In genomic region chr13:52833220-52833619, GRCm38 (mm10) we compare ENCODE assay signal across 11 mouse cellular contexts.
DNase-seq lines count a peak whose midpoint lies in the region; ATAC-seq and TF ChIP-seq lines count a peak whose summit lies in the region.
"Had no signal": no experiment of that assay in that cellular context is flagged by ENCODE, and none has a peak within 500 bp of the region (broad histone marks: within the 10 kb centered on the region; RNA-seq: fewer than 3 reads in every experiment).

No protein-coding gene starts in this region.

- H3K36me3 ChIP-seq in embryonic facial prominence, embryonic 11.5 days (replicated peaks; ENCODE audit: control insufficient read depth, insufficient read depth, low read depth, low read length): no peaks in the 10 kb centered on the region
- peaks cover 26% of the 10 kb centered on the region for H3K36me3 ChIP-seq in embryonic facial prominence, embryonic 10.5 days (replicated peaks)
- H3K36me3 ChIP-seq in midbrain, postnatal 0 days (ENCODE audit: insufficient read depth, low read length): peaks cover 13% of the 10 kb centered on the region; the same call in 1 of the 2 replicates
- peaks cover 19% of the 10 kb centered on the region; the same call in 1 of the 2 replicates for H3K36me3 ChIP-seq in midbrain, embryonic 10.5 days
- peaks cover 16% of the 10 kb centered on the region; the same call in 1 of the 2 replicates for H3K36me3 ChIP-seq in liver, embryonic 12.5 days

- WGBS in embryonic facial prominence, embryonic 11.5 days: 72% methylated on average over 4 of the region's 4 CpGs
- 74% methylated on average over 4 of the region's 4 CpGs for WGBS in embryonic facial prominence, embryonic 10.5 days
- WGBS in midbrain, postnatal 0 days: 76% methylated on average over 4 of the region's 4 CpGs
- 76% methylated on average over 4 of the region's 4 CpGs for WGBS in midbrain, embryonic 10.5 days
- 60% methylated on average over 4 of the region's 4 CpGs for WGBS in liver, embryonic 12.5 days (ENCODE audit: insufficient replicate concordance)

- no peak overlapping the region for H3K4me2 ChIP-seq in embryonic facial prominence, embryonic 11.5 days (ENCODE audit: low read depth, low read length)
- H3K4me2 ChIP-seq in midbrain, postnatal 0 days (ENCODE audit: low read depth, low read length, poor library complexity, severe bottlenecking): no peak overlapping the region
- H3K4me2 ChIP-seq in liver, embryonic 12.5 days: no peak overlapping the region
- H3K4me2 ChIP-seq: hindbrain, embryonic 15.5 days; limb, embryonic 12.5 days; neural tube, embryonic 13.5 days had no signal

- H3K4me1 ChIP-seq in embryonic facial prominence, embryonic 11.5 days (ENCODE audit: control insufficient read depth, insufficient read depth, low read length): no peaks in the 10 kb centered on the region
- peaks cover 21% of the 10 kb centered on the region for H3K4me1 ChIP-seq in embryonic facial prominence, embryonic 10.5 days
- no peaks in the 10 kb centered on the region for H3K4me1 ChIP-seq in midbrain, postnatal 0 days (ENCODE audit: insufficient read depth, low read length)
- H3K4me1 ChIP-seq in midbrain, embryonic 10.5 days: peaks cover 7% of the 10 kb centered on the region; the same call in 1 of the 2 replicates
- peaks cover 62% of the 10 kb centered on the region for H3K4me1 ChIP-seq in liver, embryonic 12.5 days
- H3K4me1 ChIP-seq: hindbrain, embryonic 15.5 days; neural tube, embryonic 13.5 days had no signal

- no peak overlapping the region for H3K27ac ChIP-seq in embryonic facial prominence, embryonic 11.5 days (replicated peaks; ENCODE audit: low read depth, low read length)
- no peak overlapping the region for H3K27ac ChIP-seq in embryonic facial prominence, embryonic 10.5 days (replicated peaks)
- no peak overlapping the region for H3K27ac ChIP-seq in midbrain, postnatal 0 days (ENCODE audit: low read depth, low read length)
- H3K27ac ChIP-seq in midbrain, embryonic 10.5 days (replicated peaks): no peak overlapping the region
- peak overlapping the region; percentile 31; the same call in 1 of the 2 replicates for H3K27ac ChIP-seq in liver, embryonic 12.5 days
- H3K27ac ChIP-seq: hindbrain, embryonic 15.5 days; limb, embryonic 12.5 days; neural tube, embryonic 13.5 days had no signal

- peak; percentile 55 for TF ChIP-seq CTCF in midbrain, postnatal 0 days (IDR thresholded peaks at IDR 0.05)

- H3K9me3 ChIP-seq in embryonic facial prominence, embryonic 11.5 days (replicated peaks; ENCODE audit: control insufficient read depth, low read length): no peaks in the 10 kb centered on the region
- H3K9me3 ChIP-seq in embryonic facial prominence, embryonic 10.5 days: no peaks in the 10 kb centered on the region
- no peaks in the 10 kb centered on the region for H3K9me3 ChIP-seq in midbrain, postnatal 0 days (ENCODE audit: low read length)
- no peaks in the 10 kb centered on the region for H3K9me3 ChIP-seq in midbrain, embryonic 10.5 days (replicated peaks)
- no peaks in the 10 kb centered on the region for H3K9me3 ChIP-seq in liver, embryonic 12.5 days (replicated peaks)
- H3K9me3 ChIP-seq: hindbrain, embryonic 15.5 days; limb, embryonic 12.5 days; neural tube, embryonic 13.5 days had no signal

- ATAC-seq in embryonic facial prominence, embryonic 11.5 days (replicated peaks; ENCODE audit: insufficient number of reproducible peaks, low FRiP score, low TSS enrichment, low read depth): no peak
- no peak for ATAC-seq in midbrain, postnatal 0 days (ENCODE audit: low FRiP score)
- no peak for ATAC-seq in liver, embryonic 12.5 days

- no peaks in the 10 kb centered on the region for H3K27me3 ChIP-seq in embryonic facial prominence, embryonic 11.5 days (ENCODE audit: control insufficient read depth, insufficient read depth, low read length)
- no peaks in the 10 kb centered on the region for H3K27me3 ChIP-seq in embryonic facial prominence, embryonic 10.5 days (replicated peaks; ENCODE audit: low read depth, poor library complexity, severe bottlenecking)
- H3K27me3 ChIP-seq in midbrain, postnatal 0 days (ENCODE audit: insufficient read depth, low read length): no peaks in the 10 kb centered on the region
- no peaks in the 10 kb centered on the region for H3K27me3 ChIP-seq in midbrain, embryonic 10.5 days (ENCODE audit: low read depth, poor library complexity, severe bottlenecking)
- H3K27me3 ChIP-seq in liver, embryonic 12.5 days (replicated peaks): no peaks in the 10 kb centered on the region
- H3K27me3 ChIP-seq: hindbrain, embryonic 15.5 days; limb, embryonic 12.5 days; neural tube, embryonic 13.5 days had no signal

- no peak overlapping the region for H3K4me3 ChIP-seq in embryonic facial prominence, embryonic 11.5 days (ENCODE audit: low read depth, low read length)
- no peak overlapping the region for H3K4me3 ChIP-seq in embryonic facial prominence, embryonic 10.5 days
- no peak overlapping the region for H3K4me3 ChIP-seq in midbrain, postnatal 0 days (ENCODE audit: low read depth, low read length)
- H3K4me3 ChIP-seq in midbrain, embryonic 10.5 days: no peak overlapping the region
- H3K4me3 ChIP-seq in liver, embryonic 12.5 days: no peak overlapping the region
- H3K4me3 ChIP-seq: hindbrain, embryonic 15.5 days; limb, embryonic 12.5 days; neural tube, embryonic 13.5 days had no signal

- peak; percentile 23 for DNase-seq in embryonic facial prominence, embryonic 11.5 days (ENCODE audit: low spot score)
- no peak for DNase-seq in embryonic facial prominence, embryonic 10.5 days (ENCODE audit: low spot score)
- no peak for DNase-seq in midbrain, postnatal 0 days (ENCODE audit: low spot score)
- DNase-seq in midbrain, embryonic 10.5 days (ENCODE audit: low spot score): no peak
- peak; percentile 62 for DNase-seq in thymus, postnatal 14 days
- DNase-seq in ovary, postnatal 36 days (ENCODE audit: low spot score): no peak
- DNase-seq in urinary bladder, adult 18-20 months (ENCODE audit: low spot score in 2 of 2): no peak

- no peak overlapping the region for H3K9ac ChIP-seq in embryonic facial prominence, embryonic 11.5 days (replicated peaks; ENCODE audit: low read length)
- H3K9ac ChIP-seq in midbrain, postnatal 0 days (replicated peaks; ENCODE audit: low read length, poor library complexity, severe bottlenecking): no peak overlapping the region
- H3K9ac ChIP-seq in liver, embryonic 12.5 days: no peak overlapping the region
- H3K9ac ChIP-seq: hindbrain, embryonic 15.5 days; limb, embryonic 12.5 days; neural tube, embryonic 13.5 days had no signal

Comparison
In these comparisons a context has a peak if more than half of its experiments do, and no peak if none do; other contexts are left out.
1. DNase-seq: peak in embryonic facial prominence, embryonic 11.5 days (single experiment) and thymus, postnatal 14 days (single experiment); none in embryonic facial prominence, embryonic 10.5 days (single experiment), midbrain, postnatal 0 days (single experiment), midbrain, embryonic 10.5 days (single experiment), ovary, postnatal 36 days (single experiment) and urinary bladder, adult 18-20 months (0 of 2).